Mouse (Mus musculus) hindbrain, embryonic 16.5 days (tissue): ENCODE results near the gene Gga3. TPM values are rescaled to one million over a fixed set of nuclear protein-coding genes. Genes with fewer than 3 reads are reported as not detected.
A peak's percentile ranks its signal among the peaks of the same experiment; 100 is the strongest.

Source experiments
- ATAC-seq: fragments of 200-750 bp; cut with Nextera tagmentation; 2 replicates; pipeline ENCODE4 v1.8.0; 2017; ENCODE audit warnings: moderate TSS enrichment, moderate library complexity
- H3K27ac ChIP-seq: fragments of 300-500 bp; sonication (generic); 2 replicates; pipeline ENCODE4 v1.5.1; 2014; ENCODE audit warnings: low read depth, mild to moderate bottlenecking, control low read depth, low read length, moderate library complexity
- H3K27me3 ChIP-seq: fragments of 300-500 bp; sonication (generic); replicated peaks from 2 replicates; pipeline ENCODE4 v1.6.1; 2014; ENCODE audit warnings: low read length; ENCODE audit not compliant: control insufficient read depth, insufficient read depth
- H3K36me3 ChIP-seq: fragments of 300-500 bp; sonication (generic); 2 replicates; pipeline ENCODE4 v1.6.1; 2014; ENCODE audit warnings: mild to moderate bottlenecking, low read length, moderate library complexity, mixed read lengths; ENCODE audit not compliant: control insufficient read depth, insufficient read depth
- H3K4me1 ChIP-seq: fragments of 300-500 bp; sonication (generic); 2 replicates; pipeline ENCODE4 v1.6.1; 2014; ENCODE audit warnings: low read depth, low read length; ENCODE audit not compliant: control insufficient read depth, insufficient read depth
- H3K4me2 ChIP-seq: fragments of 300-500 bp; sonication (generic); 2 replicates; pipeline ENCODE4 v1.6.1; 2014; ENCODE audit warnings: mild to moderate bottlenecking, low read length, control low read depth, moderate library complexity
- H3K4me3 ChIP-seq: fragments of 300-500 bp; sonication (generic); 2 replicates; pipeline ENCODE4 v1.5.1; 2014; ENCODE audit warnings: mild to moderate bottlenecking, low read length, control low read depth, moderate library complexity
- H3K9ac ChIP-seq: fragments of 300-500 bp; sonication (generic); 2 replicates; pipeline ENCODE4 v1.6.1; 2014; ENCODE audit warnings: low read depth, mild to moderate bottlenecking, control low read depth, low read length, moderate library complexity
- H3K9me3 ChIP-seq: fragments of 300-500 bp; sonication (generic); 2 replicates; pipeline ENCODE4 v1.6.1; 2014; ENCODE audit warnings: mild to moderate bottlenecking, low read length, moderate library complexity; ENCODE audit not compliant: control insufficient read depth
- WGBS: fragments of 180-500 bp; shearing (Covaris S2); extraction: QIAGEN DNeasy Blood & Tissue Kit; methylation state at CpG from one replicate; pipeline ENCODE4 v1.1.7; 2014; 5-methylcytosine and 5-hydroxymethylcytosine counted together
- polyA plus RNA-seq: library from polyadenylated mRNA; unstranded; fragments of >200 nt; fragmentation: Nextera tagmentation; extraction: Ambion mirVana; gene quantifications from 2 replicates; pipeline ENCODE4 v1.2.1, GENCODE M21; 2015

The Gga3 gene
- polyA plus RNA-seq, 1 experiment from 2014 or later = 35.1 TPM

DNA sequence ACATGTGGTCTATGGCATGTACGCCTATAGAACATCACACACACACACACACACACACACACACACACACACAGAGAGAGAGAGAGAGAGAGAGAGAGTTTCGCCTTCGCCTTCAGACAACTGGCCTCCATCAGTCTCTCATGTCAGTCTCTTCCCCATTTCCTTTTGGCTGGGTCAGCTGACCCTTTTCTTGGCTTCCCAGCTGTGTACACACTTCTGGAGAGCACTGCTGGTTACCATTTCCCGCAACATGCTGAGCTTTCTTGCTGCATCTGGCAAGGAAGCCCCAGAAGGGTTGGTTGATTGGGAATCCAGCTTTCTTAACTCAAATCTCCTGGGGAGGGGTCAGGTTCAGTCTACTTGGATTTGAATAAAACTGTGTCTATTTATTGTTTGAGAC lies 30.3 kb upstream of the Gga3 start:
- Histone ChIP-seq H3K9ac (no peak overlapping the region), H3K4me2 (no peak overlapping the region), H3K27me3 (no peaks in the 10 kb centered on the region), H3K4me3 (no peak overlapping the region), H3K9me3 (no peaks in the 10 kb centered on the region), H3K36me3 (no peaks in the 10 kb centered on the region), H3K27ac (no peak overlapping the region), H3K4me1 (no peaks in the 10 kb centered on the region)
- no peak for ATAC-seq
- WGBS = 95% methylated on average over 4 of the region's 4 CpGs

DNA sequence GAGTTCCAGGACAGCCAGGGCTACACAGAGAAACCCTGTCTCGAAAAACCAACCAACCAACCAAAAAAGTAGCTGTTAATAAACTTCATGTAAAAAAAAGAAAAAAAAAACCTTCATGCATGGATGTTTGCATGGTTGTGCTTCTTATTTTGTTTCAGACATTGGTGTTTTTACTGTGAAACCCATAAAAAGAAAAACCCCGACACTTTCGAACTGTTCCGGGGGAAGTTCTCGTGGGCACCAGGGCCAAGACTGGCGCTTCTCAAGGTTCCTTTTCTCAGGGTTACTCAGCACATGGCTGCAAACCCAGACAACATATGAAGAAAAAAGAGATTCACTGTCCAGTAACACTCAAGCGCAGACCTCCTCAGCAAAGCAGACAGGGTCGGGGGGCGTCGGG lies 29.0 kb upstream of the Gga3 start:
- Histone ChIP-seq H3K9me3 (no peaks in the 10 kb centered on the region), H3K27me3 (no peaks in the 10 kb centered on the region), H3K36me3 (no peaks in the 10 kb centered on the region), H3K9ac (no peak overlapping the region), H3K4me3 (no peak overlapping the region), H3K4me2 (no peak overlapping the region), H3K4me1 (0 out of 2 replicates have a peak, but pooled peaks cover 2% of the 10 kb centered on the region), H3K27ac (no peak overlapping the region)
- 89% methylated on average over 10 of the region's 10 CpGs for WGBS
- ATAC-seq = no peak

DNA sequence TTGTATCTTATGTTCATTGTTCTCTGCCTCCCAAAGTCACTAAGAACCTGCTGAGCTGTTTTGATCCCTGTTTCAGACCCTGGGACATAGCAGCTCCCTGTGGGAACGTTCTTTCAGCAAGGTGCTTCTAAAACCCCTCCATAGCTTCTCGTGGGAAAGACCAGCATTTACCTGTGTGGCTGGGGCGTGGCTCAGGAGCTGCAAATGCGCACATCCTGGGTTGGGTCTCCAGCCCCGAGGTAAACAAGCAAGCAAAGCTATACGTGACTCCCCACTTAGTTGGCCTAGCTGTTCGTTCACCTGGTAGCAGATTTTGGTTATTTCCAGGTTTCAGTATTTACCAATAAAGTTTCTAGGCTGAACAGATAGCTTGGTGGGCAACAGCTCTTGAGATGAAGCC lies 28.4 kb upstream of the Gga3 start:
- no peak overlapping the region for H3K4me2 ChIP-seq
- H3K4me3 ChIP-seq = no peak overlapping the region
- H3K9ac ChIP-seq = no peak overlapping the region
- no peaks in the 10 kb centered on the region for H3K27me3 ChIP-seq
- WGBS = 78% methylated on average over 7 of the region's 7 CpGs
- H3K27ac ChIP-seq = no peak overlapping the region
- H3K36me3 ChIP-seq = no peaks in the 10 kb centered on the region
- no peaks in the 10 kb centered on the region for H3K9me3 ChIP-seq
- ATAC-seq = no peak
- H3K4me1 ChIP-seq = peaks cover 3% of the 10 kb centered on the region

DNA sequence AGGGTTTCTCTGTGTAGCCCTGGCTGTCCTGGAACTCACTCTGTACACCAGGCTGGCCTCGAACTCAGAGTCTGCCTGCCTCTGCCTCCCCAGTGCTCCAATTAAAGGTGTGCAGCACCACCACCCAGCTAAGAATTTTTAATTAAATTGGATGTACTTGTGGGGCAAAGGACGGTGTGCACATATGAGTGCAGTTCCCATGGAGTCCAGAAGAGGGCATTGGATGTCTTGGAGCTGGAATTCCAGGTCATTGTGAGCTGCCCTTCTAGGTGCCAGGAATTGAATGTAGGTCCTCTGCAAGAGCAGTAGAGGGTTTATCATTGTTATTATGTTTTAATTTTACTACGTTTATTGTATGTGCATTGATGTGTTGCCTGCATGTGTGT lies 27.6 kb upstream of the Gga3 start:
- Histone ChIP-seq H3K27me3 (no peaks in the 10 kb centered on the region), H3K36me3 (no peaks in the 10 kb centered on the region), H3K4me2 (no peak overlapping the region), H3K27ac (no peak overlapping the region), H3K9me3 (no peaks in the 10 kb centered on the region), H3K4me1 (peaks cover 9% of the 10 kb centered on the region), H3K4me3 (no peak overlapping the region), H3K9ac (no peak overlapping the region)
- ATAC-seq = no peak
- 17% methylated on average over 3 of the region's 3 CpGs for WGBS

DNA sequence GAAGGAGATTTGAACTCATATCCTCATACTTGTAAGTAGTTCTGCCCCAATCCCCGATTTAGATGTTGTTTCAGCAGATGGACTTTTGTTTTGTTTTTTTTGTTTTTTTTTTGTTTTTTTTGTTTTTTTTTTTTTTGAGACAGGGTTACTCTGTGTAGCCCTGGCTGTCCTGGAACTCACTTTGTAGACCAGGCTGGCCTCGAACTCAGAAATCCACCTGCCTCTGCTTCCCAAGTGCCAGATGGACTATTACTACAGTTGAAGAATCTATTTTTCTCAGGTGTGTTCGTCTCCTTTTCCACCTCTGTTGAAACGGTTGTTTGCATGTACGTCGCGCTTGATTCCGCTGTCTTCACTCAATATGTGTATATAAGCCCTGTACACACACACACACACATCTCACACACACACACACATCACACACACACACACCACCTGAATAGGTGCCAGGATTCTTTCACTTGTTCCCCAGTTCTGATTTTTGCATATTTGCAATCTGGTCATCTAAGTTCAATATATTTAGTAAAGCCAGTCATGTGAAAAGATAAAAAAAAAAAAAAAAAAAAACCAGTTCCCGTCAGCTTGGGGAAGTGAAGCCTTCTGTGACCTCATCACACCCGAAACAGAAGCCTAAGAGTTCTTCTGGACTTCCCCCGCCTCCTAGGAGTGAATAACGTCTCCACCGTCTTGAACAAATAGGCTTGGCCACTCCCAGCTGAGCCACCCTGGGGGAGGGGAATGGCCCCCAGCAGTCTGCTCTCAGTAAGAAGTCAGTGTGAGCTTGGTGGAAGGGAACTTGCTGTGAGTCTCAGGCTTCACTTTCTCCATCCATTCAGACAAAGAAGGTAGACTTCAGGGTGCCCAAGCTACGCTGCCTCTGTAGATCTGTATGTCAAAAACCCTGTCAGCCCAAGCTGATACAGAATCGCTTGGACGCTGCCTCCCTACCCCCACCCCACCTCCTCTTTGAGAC lies 27.0 kb upstream of the Gga3 start:
- Histone ChIP-seq H3K27ac (no peak overlapping the region), H3K4me1 (peaks cover 9% of the 10 kb centered on the region), H3K9me3 (no peaks in the 10 kb centered on the region), H3K4me3 (no peak overlapping the region), H3K27me3 (no peaks in the 10 kb centered on the region), H3K4me2 (no peak overlapping the region), H3K36me3 (no peaks in the 10 kb centered on the region), H3K9ac (no peak overlapping the region)
- 52% methylated on average over 16 of the region's 16 CpGs for whole genome bisulfite sequencing
- no peak for ATAC-seq

DNA sequence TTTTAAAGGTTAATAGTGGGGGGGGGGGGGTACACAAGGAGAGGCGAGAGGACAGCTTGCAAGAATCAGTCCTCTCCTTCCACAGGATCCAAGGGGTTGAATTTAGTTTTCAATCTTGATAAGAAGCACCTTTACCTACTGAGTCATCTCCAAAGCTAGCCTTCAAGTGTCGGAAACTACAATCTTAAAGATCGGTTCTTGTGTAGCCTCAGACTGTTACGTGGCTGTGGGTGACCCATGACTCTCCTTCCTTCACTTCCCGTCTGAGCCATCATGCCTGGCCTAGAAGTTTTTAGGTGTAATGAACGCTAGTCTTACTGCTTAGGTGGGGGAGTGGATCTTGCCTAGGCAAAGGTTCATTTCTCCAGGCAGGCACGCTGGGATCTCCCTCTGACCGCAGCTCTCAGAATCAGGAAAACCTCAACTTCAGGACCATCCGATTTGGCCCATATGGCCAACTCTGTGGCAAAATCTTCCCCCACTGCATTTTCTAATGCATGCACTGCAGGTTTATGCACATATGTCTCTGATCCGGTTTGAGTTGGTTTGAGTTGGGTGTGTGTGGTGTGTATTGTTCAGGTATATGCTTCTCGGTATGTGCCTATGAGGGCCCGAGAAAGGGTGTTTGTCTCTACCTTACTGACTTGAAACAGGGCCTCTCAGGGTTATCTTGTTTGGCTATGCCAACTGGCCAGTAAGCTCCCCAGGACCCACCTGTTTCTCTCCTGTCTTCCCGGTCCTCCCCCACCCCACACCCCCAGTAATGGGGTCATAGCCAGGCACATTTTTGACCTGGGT lies 26.1 kb upstream of the Gga3 start:
- 90% methylated on average over 13 of the region's 13 CpGs for WGBS
- H3K4me3 ChIP-seq = no peak overlapping the region
- no peaks in the 10 kb centered on the region for H3K27me3 ChIP-seq
- H3K9ac ChIP-seq = no peak overlapping the region
- no peak overlapping the region for H3K4me2 ChIP-seq
- no peaks in the 10 kb centered on the region for H3K9me3 ChIP-seq
- H3K36me3 ChIP-seq = no peaks in the 10 kb centered on the region
- no peak for ATAC-seq
- no peak overlapping the region for H3K27ac ChIP-seq
- peaks cover 9% of the 10 kb centered on the region for H3K4me1 ChIP-seq

DNA sequence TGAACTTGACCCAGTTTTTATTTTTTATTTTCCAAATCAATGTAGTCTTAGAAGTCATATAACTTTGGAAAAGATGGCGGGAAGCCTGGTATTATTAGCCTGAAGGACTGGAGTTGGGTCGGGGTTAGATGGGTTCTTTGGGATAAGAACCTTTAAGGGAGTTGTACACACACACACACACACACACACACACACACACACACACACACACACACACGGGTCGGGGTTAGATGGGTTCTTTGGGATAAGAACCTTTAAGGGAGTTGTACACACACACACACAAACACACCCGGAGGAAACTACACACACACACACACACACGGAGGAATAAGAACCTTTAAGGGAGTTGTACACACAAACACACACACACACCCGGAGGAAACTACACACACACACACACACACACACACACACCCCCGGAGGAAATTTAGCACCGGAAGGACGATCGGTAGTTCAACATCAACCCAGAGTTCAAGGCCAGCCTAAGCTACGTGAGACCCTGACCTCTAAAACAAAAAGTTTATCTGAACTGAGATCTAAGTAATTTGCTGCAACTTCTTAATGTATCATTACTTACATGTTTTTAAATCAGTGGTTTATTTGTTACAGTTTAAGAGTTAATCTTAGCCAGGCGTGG lies 24.7 kb upstream of the Gga3 start:
- Histone ChIP-seq H3K27me3 (no peaks in the 10 kb centered on the region), H3K36me3 (peaks cover 2% of the 10 kb centered on the region; the same call in 1 of the 2 replicates), H3K4me2 (peak overlapping the region; percentile 55), H3K4me1 (peaks cover 9% of the 10 kb centered on the region), H3K9ac (peak overlapping the region; percentile 50; the same call in 1 of the 2 replicates), H3K4me3 (peak overlapping the region; percentile 63), H3K9me3 (no peaks in the 10 kb centered on the region), H3K27ac (no peak overlapping the region)
- WGBS = 56% methylated on average over 12 of the region's 13 CpGs
- peak; percentile 28; the same call in 1 of the 2 replicates for ATAC-seq

DNA sequence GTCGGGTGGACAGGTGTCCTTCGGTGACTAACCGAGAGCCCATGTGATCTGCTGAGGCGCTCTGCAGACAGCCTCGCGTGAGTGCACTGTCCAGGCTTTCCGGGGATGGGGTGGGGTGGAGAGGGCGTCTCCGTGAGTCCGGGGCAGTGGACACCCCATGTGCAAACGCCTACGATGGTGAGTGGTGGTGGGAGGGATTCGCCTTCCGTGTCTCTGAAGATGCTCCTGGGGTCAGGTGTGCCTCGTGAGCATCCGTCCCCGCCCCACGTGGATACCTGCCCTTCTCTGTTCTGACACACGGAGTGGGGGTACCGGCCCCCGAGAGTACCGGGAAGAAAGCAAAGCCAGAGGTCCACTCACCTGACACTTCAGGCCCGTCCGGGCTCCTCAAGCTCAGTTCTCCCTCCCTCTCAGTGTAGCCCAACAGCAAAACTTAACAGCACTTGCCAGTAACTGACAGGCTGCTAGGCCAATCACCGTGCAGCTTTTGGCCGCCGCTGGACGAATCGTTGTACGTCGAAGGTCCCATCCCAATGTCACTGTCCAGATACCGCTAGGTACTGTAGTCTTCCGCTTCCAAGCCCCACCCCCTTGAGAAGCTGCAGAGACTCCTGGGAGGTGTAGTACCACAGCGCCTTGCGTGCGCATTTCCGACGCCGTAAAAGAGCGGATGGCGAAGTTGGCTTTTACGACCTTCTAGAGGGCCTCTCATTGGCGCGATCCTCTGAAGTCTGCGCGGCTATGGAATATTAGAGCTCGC lies 24.0 kb upstream of the Gga3 start, which contains the start of gene Slc25a19:
Slc25a19 (minus strand) TSS at position 591 of the 760 bp plus-strand sequence.
- Histone ChIP-seq H3K36me3 (peaks cover 4% of the 10 kb centered on the region), H3K4me1 (peaks cover 9% of the 10 kb centered on the region), H3K4me3 (peak within 1 kb of the TSS; percentile 63), H3K27me3 (no peaks in the 10 kb centered on the region), H3K4me2 (peak within 1 kb of the TSS; percentile 85), H3K27ac (peak within 1 kb of the TSS; percentile 19; the same call in 1 of the 2 replicates), H3K9me3 (no peaks in the 10 kb centered on the region), H3K9ac (peak within 1 kb of the TSS; percentile 76)
- under 1% methylated on average over 47 of the region's 47 CpGs for WGBS
- ATAC-seq = peak; percentile 99
